Mouse (Mus musculus): ENCODE results near the gene Pkdcc.
A peak's percentile ranks its signal among the peaks of the same experiment; 100 is the strongest.

Gene Pkdcc

DNA sequence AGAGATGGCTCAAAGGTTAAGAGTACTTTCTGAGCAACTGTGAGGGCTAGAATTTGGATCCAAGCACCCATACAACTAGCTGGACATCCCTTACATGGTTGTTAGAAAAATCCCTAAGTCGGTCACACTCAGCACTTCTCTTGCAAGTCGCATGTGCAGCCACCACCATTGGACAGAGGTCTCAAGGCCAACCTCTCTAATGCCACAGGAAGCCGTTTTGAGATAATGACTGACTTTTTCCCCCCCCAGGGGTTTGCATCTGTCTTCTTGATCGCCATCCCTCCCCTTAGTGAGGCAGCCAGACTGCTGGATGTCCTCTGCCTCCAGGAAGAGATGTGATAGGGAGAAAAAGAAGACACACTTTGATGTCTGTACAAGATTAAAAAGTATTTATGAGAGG lies 32.1 kb downstream of the Pkdcc start:
- DNase-seq (ENCODE audit: low read depth), result no peak

DNA sequence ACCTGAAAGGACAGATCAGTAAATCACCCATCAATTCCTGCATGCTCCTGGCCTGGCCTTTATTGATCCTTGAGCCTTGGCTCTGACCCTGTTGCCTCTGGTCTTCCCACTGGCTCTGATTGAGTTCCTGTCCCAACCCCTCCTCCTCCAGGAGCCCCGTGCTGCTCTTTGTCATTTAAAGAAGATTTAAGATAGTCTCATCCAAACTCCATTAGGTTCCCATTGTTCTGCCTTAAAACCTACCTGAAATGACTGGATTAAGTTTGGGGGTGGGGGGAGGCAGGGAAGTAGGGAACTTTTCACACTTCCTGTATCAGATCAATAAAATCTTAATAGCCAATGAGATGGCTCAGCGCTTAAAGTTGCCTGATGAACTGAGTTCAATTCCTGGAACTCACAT lies 33.4 kb downstream of the Pkdcc start:
- DNase-seq (ENCODE audit: low read depth), result no peak

DNA sequence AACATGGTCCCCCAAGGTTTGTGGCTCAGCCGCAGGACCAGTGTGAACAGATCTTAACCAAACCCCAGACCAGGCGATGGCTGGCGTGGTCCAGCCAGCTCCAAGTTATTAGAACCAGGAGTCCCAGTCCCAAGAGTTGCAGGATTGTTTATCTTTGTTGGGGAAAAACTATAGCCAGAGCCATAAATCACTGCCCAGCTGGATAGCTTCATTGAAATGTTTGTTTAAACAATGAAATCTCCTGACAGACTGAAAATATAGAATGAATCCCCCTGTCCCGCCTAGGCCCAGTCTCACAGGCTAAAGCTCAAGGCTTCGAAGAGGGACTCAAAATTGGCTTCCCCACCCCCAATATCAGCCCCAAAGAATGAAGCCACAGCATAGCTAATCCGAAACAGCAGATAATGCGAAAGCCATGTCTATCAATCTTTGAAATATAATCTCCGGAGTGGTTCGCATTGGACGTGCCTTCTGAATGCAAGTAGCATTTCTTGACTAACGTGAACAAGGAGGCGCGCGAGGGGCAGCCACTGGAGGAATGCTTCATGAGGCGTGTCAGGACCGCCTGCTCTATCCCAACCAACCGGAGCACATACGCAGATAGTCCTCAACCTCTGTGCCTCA lies 35.9 kb downstream of the Pkdcc start:
- DNase-seq (ENCODE audit: low read depth), result no peak

DNA sequence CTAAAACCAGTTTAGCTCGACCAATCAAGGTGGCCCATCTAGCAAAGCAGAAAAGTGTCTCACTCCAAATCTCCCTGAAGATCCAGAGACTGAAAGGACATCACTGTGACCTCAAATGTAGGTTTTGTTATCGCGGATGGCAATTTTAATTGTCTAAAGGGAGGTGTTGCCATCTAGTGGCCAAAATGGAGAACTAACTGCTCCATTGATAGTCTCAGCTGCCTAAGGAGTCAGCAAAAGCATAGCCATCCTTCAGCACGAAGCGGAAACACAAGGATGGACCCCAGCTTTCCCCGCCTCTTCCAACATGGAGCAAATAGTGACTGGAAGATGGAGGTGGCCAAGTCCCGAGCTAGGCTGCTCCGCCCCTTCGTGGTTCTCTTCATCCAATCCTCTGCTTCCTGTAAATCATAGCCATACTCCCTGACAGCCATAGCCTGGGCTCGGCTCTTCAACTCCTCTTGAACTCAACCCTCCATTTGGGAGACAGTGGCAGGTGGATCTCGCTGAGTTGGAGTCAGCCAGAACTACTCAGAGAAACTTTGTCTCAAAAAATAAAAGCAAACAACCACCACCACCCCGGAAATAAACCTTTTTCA lies 38.1 kb downstream of the Pkdcc start:
- peak; percentile 71 for DNase-seq (ENCODE audit: low read depth)

DNA sequence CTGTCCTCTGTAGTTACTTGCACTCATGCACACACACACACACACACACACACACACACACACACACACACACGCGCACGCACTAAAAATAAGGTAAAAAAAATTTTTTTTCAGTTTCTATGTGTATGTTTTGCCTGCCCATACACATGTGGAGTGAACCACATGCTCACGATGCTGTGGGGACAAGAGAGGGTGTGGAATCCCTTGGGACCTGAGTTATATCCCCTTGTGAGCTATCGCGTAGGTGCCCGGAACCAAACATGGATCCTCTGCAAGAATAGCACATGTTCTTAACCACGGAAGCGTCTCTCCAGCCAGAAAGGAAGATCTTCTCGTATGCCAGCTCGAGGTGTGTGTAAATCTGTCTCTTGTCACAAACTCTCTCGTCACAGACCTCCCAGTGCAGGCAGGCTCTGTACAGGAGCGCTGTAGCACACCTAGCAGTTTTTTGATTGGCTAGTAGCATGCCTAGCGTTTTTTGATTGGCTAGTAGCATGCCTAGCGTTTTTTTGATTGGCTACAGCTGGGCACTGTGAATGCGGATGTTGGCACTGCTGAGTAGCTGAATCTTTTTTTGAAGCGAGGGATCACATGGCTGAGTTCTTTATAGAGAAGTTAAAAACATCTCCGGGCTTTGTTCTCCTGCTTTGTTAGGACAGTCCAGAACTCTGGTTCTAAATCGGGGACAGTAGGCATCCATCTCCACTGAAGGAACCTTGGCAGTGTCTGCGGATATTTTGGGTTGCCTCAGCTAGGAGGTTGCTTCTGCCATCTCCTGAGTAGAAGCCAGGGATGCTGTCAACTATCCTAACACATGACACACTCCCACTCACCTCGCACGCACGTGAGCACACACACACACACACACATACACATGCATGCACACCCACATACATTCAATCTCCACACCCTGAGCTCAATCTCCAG lies 52.4 kb downstream of the Pkdcc start:
- DNase-seq (ENCODE audit: low read depth), result peak; percentile 95

DNA sequence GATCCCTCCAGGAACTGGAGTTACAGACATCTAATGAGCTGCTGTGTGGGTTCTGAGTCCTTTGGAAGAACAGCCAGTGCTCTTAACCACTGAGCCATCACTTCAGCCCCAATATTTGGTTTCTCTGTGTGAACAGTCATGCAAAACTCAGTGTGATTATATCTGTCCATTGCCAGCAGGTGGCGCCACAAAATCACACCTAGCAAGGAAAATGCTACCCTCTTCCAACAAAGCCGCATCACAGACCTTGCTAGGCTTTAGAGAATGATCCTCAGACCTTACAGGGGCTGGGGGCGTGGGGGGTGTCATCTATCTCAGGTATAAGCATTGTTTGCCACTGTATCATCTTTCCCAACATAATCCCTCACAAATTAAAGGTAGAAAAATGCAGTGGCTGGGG lies 56.4 kb downstream of the Pkdcc start:
- peak; percentile 92 for DNase-seq (ENCODE audit: low read depth)

DNA sequence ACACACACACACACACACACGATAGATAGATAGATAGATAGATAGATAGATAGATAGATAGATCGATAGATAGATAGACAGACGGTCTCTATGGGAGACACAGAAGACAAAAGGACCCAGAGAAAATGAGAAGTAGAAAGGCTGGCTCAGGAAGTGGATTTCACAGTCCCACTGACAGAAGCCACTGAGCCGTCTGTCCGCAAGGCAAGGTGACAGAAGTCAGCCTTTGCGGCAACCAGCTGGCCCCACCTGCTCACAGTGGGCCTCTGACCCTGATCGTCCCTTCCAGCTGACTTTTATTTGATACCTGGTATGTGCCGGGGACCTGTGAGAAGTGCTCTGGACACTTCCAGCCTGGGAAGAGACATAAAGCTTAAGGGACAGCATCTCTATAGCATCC lies 57.5 kb downstream of the Pkdcc start:
- DNase-seq (ENCODE audit: low read depth), result no peak

DNA sequence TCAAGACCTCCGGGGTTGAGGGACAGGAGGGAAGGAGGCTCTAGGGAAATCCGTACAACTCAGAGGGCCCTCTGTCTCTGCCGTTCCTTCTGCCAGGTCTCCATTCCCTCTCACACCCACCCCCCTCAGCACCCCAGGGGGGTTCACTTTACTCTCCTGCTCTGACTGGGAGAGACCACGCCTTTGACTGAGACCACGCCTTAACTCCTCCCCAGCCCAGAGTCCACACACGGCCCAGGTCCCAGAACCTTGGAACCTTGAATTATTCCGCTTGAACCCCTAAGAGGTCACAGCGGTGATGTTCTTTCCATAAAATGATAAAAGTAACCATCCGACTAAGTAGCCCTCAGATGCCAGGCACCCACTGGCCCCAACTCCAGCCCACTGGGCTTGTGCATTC lies 58.5 kb downstream of the Pkdcc start:
- no peak for DNase-seq (ENCODE audit: low read depth)

DNA sequence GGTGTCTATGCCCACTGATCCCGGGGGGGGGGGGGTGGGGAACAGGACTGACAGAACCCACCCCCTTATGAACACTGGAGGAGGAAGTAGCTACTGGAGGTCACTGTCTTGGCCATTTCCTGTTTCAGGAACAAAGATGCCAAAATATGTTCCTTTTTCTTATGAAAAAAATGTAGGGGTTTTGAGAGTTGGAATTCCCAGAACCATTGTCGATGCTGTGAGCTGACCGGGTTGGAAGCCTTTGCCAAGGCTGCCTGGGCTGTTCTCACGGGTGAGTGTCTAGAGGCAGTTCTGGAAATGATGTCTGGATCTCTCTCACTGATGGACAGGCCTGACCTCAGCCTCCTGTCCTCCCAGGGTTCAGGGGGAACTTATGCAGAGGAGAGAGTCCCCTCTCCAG lies 59.0 kb downstream of the Pkdcc start:
- no peak for DNase-seq (ENCODE audit: low read depth)
